Mouse (Mus musculus) lung, postnatal 10 days (tissue): ENCODE measurements at regions not wholly inside any gene's neighbourhood (a gene's known extent, or its start where the extent isn't known, plus 50 kb on each side); places are given as distances from the start of the nearest gene placed in this dataset.

ENCODE experiments used
- DNase-seq: peaks from one replicate; pipeline ENCODE4 v3.0.0; 2021

DNA sequence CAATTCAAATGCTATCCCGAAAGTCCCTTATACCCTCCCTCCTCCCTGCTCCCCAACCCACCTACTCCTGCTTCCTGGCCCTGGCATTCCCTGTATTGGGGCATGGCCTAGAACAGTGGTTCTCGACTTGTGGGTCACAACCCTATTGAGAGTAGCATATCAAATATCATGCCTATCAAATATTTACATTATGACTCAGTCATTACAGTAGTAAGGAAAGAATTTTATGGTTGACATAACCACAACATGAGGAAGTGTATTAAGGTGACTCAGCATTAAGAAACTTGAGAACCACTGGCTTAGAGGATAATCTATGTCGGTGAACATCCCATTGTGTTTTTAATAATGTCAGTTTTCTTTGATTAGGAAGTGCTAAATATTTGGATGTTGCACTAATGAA is 173.3 kb upstream of the 2610001J05Rik start:
- DNase-seq: no peak

DNA sequence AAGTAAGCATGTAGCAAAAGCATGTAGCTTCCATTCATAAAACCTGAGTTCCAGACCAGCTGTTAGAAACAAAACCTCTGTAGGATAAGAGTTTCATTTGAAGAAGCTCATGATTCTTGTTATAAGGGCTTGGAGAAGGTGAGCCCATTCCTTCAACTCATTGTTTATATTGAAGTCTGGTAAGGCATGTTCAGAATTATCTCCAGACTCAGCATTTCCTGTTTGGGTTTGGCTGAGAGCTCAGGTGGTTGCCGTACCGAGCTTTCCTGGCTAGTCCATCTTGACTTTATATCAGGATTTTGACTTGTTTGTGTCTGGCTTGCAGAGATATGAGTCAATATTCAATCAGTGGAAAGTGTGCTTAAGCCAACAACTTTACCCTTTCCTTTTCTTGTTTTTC is 154.6 kb upstream of the 2610001J05Rik start:
- no peak for DNase-seq

DNA sequence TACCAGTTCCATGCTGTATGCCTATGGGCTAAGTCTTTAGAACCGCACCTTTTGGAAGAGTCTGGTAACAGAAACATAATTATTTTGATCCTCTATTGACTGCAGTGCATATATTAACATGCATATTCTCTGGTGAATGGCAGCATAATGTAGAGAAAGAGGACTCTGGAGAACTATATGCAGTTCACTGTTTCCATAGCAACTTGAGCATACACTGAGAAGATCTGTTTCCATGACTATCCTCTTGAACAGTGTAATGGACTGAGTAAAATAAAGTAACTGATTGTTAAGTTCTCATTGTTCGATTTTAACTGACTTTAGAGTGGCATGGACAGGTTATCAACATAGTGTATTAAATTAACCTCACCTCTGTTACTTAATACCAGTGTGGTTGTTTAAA is 147.6 kb upstream of the 2610001J05Rik start:
- no peak for DNase-seq

DNA sequence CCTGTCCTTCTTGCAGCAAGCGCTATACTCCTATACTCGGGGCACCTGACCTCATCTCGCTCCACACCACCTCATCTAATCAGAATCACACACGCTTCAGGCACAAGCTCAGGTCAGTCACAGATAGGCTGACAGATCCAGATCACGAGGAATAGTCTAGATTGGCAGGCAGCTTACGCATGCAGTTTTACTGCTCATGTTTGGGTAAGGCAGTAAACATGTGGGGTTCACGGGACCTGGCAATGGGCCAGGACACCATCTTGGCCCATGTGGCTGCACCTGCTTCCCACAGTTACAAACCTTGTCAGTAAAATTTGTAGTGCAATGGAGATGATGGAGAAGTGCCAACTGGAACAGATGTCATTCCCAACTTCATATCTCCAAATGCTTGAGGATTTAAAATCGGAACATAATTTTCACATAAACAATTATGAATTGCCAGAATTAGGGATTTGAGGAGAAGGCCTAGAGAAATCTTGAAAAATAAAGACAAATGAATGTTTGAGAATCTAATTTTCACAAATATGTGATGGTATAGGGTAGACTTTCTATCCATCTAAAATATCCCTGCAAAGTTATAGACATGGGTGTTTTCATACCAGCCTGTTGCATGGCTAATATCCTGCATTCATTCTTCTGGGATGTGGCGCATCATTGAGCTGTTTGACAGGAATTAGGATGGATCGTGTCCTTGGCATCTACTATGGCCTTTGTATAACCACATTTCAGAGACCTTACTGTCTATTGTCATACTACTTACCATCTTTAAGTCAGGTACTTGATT is 111.5 kb upstream of the 2610001J05Rik start:
- DNase-seq: no peak

- no peak for DNase-seq
Observed at GRCm38 (mm10) chr6:13974710-13975506, 103.6 kb upstream of the 2610001J05Rik start.

DNA sequence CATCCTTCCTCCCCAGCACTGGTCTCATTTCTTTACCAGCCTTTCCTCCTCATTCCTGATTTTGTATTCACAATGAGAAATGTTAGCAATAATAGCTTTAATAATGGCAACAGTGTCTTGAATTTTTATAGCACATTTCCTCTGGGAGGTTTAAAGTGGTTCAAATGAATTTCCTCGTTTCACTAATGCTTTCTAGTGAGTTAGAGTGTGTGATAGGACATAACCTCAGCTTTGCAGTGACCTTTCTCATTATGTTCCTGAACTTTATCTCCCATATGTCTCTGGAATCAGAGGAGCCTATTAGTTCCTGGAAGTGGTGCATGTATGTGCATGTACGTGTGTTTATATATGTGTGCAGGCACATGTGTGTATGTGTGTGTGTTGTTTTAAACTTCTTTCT is 93.2 kb upstream of the 2610001J05Rik start:
- DNase-seq: no peak

- DNase-seq: no peak
Observed at GRCm38 (mm10) chr6:13964013-13964412, 92.7 kb upstream of the 2610001J05Rik start.

GRCm38 (mm10) chr6:13949640-13950039 is 78.3 kb upstream of the 2610001J05Rik start:
- DNase-seq: no peak

GRCm38 (mm10) chr6:13920809-13921760 is 49.8 kb upstream of the 2610001J05Rik start:
- no peak for DNase-seq
